Mouse (Mus musculus) left cerebral cortex, postnatal 36 days (tissue): Measurements from ENCODE around the gene Dusp3. TPM values are rescaled to one million over a fixed set of nuclear protein-coding genes. Genes with fewer than 3 reads are reported as not detected.

Source experiments
- DNase-seq, 2 experiments: peaks; one replicate each; pipeline ENCODE4 v3.0.0; 2021 to 2022; ENCODE audit warnings: low spot score in 2 of 2, mixed read lengths in 1 of 2
- intact Hi-C: fragments of 180-260 bp; cut with DNase I; formaldehyde crosslinking; loops from one replicate; pipeline ENCODE4 v1.15.1; 2025
- total RNA-seq, 2 experiments: library from RNA; stranded (reverse); gene quantifications; 2 replicates each; pipeline ENCODE4 v1.2.3; 2021

Gene Dusp3
- total RNA-seq, 2 experiments from 2014 or later = 201 to 252 TPM

DNA sequence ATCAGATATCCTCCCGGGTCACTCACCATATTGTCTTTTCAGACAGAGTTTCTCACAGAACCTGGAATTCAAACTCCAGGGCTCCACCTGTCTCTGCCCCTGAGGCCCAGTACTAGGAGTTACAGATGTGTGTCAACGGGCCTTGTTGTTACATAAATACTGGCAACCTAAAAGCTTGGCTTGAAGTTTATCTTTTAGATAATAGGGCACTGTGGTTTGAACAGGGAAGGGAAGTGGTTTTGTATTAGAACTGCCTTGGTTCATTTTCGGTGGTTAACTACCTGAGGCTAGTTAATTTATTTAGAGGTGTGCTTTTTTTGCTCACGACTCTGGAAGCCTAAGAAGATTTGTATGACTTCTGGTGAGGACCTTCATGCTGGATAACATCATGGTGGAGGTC is 33.4 kb downstream of the Dusp3 start:
- no peak for DNase-seq
- intact Hi-C loops = no loop called here

DNA sequence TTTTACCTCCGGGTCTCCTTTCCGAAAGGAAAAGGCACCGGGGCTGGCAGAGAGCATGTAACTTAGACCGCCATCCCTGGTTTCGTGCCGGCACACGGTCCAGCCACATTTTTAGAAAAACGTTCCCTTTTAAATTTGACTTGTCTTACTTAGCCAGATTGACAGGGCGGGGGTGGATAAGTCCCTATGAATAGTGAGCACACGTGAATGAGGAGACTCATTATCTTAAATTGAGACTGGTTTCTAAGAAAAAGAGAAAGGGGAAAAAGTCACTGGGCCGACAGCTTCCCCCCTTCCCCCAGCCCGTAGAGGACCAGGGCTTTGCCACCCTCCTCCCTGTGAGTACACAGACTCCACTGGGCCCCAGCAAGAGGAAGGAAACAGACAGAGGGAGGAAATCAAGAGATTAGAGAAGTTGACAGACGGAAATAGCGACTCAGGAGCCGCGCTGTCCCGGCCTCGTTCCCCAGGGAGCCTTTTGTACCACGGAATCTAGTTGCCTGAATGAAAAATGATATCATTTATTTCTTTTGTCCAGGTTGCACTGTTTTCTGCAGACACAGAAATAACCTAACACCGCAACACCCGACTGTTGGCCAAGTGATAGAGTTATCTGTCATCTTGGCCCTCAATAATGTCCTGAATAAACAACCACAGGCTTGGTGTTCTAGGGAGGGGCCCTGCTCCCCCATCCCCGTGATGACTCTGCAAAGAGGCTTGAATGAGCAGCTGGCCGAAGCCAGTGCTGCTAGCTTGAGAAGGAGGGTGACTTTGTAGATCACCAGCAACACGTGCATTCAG is 34.1 kb downstream of the Dusp3 start:
- no peak for DNase-seq
- intact Hi-C loops = no loop called here

- intact Hi-C loops = no loop called here
- DNase-seq = no peak
Observed at GRCm38 (mm10) chr11:101950021-101950420, 36.8 kb downstream of the Dusp3 start.

GRCm38 (mm10) chr11:101946525-101946924 is 40.3 kb downstream of the Dusp3 start:
- DNase-seq = no peak
- intact Hi-C loops = no loop called here

- intact Hi-C loops = no loop called here
- no peak for DNase-seq
Observed at GRCm38 (mm10) chr11:101943055-101943454, 43.8 kb downstream of the Dusp3 start.

GRCm38 (mm10) chr11:101937108-101937507 is 49.7 kb downstream of the Dusp3 start:
- no peak for DNase-seq
- intact Hi-C loops = no loop called here

GRCm38 (mm10) chr11:101936421-101936820 is 50.4 kb downstream of the Dusp3 start:
- intact Hi-C loops = no loop called here
- DNase-seq = no peak

GRCm38 (mm10) chr11:101935743-101936142 is 51.1 kb downstream of the Dusp3 start:
- intact Hi-C loops = no loop called here

GRCm38 (mm10) chr11:101931978-101932377 is 54.8 kb downstream of the Dusp3 start:
- intact Hi-C loops = no loop called here
- no peak for DNase-seq

More at GRCm38 (mm10) chr11:101935743-101936142, 51.1 kb downstream of the Dusp3 start:
- no peak for DNase-seq

GRCm38 (mm10) chr11:101928030-101928762 is 58.6 kb downstream of the Dusp3 start:
- no peak for DNase-seq
- intact Hi-C loops = no loop called here

- intact Hi-C loops = no loop called here
- DNase-seq = no peak
Observed at GRCm38 (mm10) chr11:101926951-101927589, 59.7 kb downstream of the Dusp3 start.

DNA sequence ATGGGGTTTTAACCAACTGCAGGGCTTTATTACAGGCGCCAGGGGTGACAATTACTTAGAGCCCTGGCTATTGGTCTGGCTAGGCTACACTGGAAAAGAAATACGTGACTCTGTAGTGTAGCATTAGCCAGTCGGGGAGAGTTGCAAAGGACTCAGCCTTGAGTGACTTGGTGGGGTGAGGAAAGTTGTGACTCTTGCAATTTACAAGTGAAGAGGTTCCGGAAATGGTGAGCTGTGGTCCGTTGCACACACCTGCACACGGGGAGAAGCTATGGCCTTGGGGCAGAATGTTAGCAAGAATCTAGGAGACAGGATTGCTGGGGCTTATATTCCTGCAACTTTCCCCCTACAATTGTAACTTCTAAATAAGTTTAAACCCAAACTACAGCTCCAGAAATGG is 61.2 kb downstream of the Dusp3 start:
- intact Hi-C loops = no loop called here
- no peak for DNase-seq

DNA sequence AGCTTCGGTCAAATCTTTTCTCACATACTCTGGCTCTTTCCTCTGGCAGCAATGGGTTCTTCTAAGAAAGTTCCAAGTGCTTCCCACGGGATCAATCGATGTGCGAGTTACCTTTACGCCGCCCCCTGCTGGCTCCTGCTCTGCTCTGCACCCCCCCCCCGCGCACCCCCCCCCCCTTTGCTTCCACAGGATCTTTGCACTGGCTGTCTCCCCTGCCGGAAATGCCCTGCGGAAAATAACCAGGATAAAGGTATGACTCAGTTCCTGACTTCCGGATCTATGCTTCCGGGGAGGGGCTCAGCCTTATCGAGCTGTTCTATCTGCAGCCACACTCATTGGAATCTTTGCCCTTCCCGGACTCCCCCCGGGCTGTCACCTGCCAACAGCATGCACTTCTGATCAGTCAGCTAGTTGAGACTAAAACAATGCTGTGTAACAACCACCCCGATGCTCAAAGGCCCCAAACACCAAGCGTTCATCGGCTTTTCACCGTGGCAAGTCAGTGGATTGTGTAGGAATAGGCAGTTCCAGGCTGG is 62.3 kb downstream of the Dusp3 start:
- DNase-seq = no peak
- intact Hi-C loops = no loop called here

GRCm38 (mm10) chr11:101923988-101924387 is 62.8 kb downstream of the Dusp3 start:
- intact Hi-C loops = no loop called here
- no peak for DNase-seq

DNA sequence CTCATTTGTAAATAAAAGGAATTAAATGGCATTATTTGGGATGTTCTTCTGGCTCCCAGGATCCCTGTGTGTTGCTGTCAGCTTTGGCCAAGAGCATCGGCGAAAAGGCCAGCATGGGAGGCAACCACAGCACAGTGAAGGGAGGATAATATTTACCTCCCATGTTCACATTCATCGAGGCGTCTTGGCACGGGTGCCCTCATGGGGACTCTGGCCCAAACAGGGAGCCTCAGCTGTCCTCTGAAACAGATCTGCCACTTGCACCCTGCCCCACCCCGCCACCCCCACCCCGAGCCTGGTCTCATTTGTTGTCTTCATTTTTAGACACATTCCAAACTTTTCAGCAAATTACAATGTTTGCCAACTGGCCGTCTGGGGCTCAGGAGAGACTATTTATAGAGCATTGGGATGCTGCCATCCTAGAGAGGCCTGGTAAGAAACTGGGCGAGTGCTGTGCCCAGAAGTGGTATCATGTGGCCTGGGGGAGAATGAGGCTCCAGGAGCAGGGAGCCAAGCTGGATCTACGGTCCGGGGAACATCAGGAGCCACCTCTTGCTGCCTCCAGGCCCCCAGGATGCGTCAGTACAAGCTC is 65.4 kb downstream of the Dusp3 start:
- no peak for DNase-seq
- intact Hi-C loops = no loop called here

Other genes starting within 250 kb of the Dusp3 start
- gene Etv4, start 201.6 kb downstream of the Dusp3 start, total RNA-seq = 10 to 100 TPM; 13.9 to 20.3 TPM
- under 1 TPM; 0.34 to 0.49 TPM for gene Meox1, start 92.6 kb downstream of the Dusp3 start, total RNA-seq
- under 1 TPM in 1 of 2 experiments, not detected in 1; 0.15 TPM for gene Sost, start 20.0 kb downstream of the Dusp3 start, total RNA-seq
- gene Cfap97d1, start 2.7 kb downstream of the Dusp3 start, total RNA-seq = not detected
- gene Mpp3, start 41.4 kb upstream of the Dusp3 start, total RNA-seq = 10 to 100 TPM; 69.0 to 85.2 TPM
- under 1 TPM in 1 of 2 experiments, not detected in 1; 0.32 TPM for gene Cd300lg, start 54.5 kb upstream of the Dusp3 start, total RNA-seq
- 100 to 1,000 TPM; 148 to 157 TPM for gene Mpp2, start 101.5 kb upstream of the Dusp3 start, total RNA-seq
- gene Ppy, start 114.3 kb upstream of the Dusp3 start, total RNA-seq = not detected
- not detected for gene Pyy, start 120.8 kb upstream of the Dusp3 start, total RNA-seq
- gene Nags, start 158.5 kb upstream of the Dusp3 start, total RNA-seq = not detected
- 10 to 100 TPM; 24.2 to 27.3 TPM for gene Tmem101, start 169.4 kb upstream of the Dusp3 start, total RNA-seq
- 10 to 100 TPM; 58.0 to 58.7 TPM for gene Lsm12, start 198.3 kb upstream of the Dusp3 start, total RNA-seq
- 10 to 100 TPM; 56.1 to 67.2 TPM for gene G6pc3, start 202.6 kb upstream of the Dusp3 start, total RNA-seq
- gene Hdac5, start 243.2 kb upstream of the Dusp3 start, total RNA-seq = 100 to 1,000 TPM; 270 to 275 TPM